Mouse (Mus musculus): ENCODE measurements around the gene Mapk12.

DNA sequence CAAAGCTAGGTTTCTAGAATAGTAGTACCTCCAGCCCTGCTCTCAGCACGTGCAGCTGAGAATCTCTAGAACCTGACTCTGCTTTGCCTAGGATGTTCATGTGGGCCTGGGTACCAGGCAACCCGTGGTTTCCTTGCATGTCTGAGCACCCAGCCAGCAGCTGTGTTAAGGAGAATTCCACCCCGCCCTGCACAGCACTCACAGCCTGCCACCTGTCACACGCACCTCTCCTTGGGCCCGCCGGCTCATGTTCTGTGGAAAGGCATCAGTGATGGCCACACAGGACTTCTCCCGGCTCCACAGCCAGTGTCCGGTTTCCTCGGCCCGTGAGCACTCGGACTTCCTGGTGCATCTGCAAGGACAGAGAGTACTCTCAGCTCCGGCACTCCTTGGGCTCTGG, 25.0 kb upstream of the Mapk12 start:
- no peak for TF ChIP-seq POLR2AphosphoS2 (IDR thresholded peaks at IDR 0.05; ENCODE audit: low read length)
- no peak for TF ChIP-seq RAD21 (IDR thresholded peaks at IDR 0.05; ENCODE audit: low read depth, low read length)
- no peak for TF ChIP-seq MAX (IDR thresholded peaks at IDR 0.05; ENCODE audit: low read length)
- no peak for TF ChIP-seq TCF12 (IDR thresholded peaks at IDR 0.05; ENCODE audit: low read depth, low read length)
- no peak for TF ChIP-seq CTCF (IDR thresholded peaks at IDR 0.05 in 2 of 3, conservative IDR thresholded peaks at IDR 0.05 in 1 of 3; ENCODE audit: control insufficient read depth in 1 of 3, insufficient read depth in 1 of 3, low read depth in 2 of 3, low read length in 3 of 3, poor library complexity in 1 of 3, severe bottlenecking in 1 of 3)
- no peak for TF ChIP-seq NELFE (IDR thresholded peaks at IDR 0.05; ENCODE audit: low read depth, low read length)
- no peak for TF ChIP-seq MYB (IDR thresholded peaks at IDR 0.05; ENCODE audit: low read depth, low read length)

Measured in MEL (cell line).